Mouse (Mus musculus) frontal cortex, postnatal 25 days (tissue): ENCODE measurements around the gene Pgbd5.

Experiments
- DNase-seq, 2 experiments: peaks; one replicate each; pipeline ENCODE4 v3.0.0; 2022; ENCODE audit warnings: low spot score in 2 of 2

Gene Pgbd5

DNA sequence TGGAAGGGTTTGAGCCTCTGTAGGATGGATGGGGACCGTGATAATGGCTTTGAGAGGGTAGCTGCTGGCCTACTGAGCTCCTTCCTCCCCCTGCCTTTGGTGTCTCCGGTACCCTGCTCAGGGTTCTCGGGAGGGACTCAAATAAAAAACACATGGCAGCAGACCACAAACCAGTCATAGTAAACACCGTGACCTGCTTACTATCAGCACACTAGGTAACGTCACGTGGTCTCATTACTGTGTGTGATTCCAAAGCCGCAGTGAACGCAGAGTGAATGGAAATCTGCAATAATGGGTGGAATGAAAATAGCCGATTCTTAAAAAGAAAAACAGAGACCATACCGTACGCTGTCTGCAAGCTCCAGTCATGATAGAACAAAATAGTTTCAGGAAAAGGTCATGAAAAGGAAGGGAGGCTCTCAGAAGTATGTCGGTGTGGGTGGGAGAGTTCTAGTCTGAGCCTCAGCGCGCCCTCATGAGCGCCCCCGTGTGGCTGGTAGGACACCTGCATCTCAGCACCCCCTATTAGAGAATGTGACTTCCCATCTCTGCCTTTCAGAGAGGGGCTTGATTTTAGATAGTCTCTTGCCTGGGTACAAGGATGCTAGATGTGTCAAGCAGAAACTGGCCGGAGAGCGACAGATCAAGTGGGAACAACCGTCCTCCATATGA lies 92.5 kb downstream of the Pgbd5 start:
- peak in 1 of 2 experiments; percentile 50 for DNase-seq

DNA sequence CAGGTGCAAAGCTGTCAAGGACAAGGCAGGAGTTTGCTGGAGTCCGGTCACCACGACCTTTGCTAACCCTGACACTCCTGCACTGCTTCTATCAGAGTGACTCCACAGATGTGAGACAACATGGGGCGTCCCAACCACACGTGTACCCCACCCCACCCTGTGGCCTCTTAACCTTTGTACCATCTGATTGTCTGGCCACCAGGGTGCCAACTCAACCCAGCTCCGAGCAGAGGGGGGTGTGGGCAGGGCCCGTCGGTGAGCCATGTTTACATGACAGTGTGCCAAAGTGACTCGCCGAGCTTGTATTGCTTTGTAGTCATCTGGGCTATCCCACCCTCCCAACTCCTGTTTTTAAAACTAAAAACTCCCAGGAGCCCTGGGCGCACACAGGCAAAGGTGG lies 94.4 kb downstream of the Pgbd5 start:
- DNase-seq, result no peak

DNA sequence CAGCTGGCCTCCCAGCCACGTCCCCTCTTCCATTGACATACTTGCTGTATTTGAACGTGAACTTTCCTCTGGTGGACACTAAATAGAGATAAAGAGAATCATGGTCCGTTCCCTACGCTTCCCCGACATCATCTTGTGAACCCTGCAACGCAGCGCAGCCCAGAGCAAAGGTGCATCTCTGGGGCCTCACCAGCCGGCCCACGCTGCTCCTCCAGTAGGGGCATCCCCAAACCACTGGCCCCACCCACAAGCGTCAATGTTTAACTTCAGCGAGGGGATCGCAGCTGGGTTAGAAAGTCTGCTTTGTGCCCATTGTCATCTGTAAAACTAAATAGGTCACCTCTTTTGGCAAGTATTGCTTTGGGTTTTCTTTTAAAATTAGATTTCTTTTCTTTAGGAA lies 95.5 kb downstream of the Pgbd5 start:
- no peak for DNase-seq

DNA sequence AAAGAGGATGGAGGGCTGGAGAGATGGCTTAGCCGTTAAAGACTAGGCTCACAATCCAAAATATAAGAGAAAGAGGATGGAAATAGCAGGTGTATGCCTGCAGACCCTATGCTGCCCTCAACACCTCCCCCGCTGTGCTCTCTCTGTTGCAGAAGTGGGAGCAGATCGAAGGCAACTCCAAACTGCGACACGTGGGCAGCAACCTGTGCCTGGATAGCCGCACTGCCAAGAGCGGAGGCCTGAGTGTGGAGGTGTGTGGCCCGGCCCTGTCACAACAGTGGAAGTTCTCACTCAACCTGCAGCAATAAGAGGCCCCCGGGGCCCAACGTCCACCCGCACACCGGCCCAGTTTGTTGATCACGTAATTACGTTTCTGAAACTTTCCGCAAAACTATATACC lies 96.3 kb downstream of the Pgbd5 start:
- DNase-seq, result no peak

DNA sequence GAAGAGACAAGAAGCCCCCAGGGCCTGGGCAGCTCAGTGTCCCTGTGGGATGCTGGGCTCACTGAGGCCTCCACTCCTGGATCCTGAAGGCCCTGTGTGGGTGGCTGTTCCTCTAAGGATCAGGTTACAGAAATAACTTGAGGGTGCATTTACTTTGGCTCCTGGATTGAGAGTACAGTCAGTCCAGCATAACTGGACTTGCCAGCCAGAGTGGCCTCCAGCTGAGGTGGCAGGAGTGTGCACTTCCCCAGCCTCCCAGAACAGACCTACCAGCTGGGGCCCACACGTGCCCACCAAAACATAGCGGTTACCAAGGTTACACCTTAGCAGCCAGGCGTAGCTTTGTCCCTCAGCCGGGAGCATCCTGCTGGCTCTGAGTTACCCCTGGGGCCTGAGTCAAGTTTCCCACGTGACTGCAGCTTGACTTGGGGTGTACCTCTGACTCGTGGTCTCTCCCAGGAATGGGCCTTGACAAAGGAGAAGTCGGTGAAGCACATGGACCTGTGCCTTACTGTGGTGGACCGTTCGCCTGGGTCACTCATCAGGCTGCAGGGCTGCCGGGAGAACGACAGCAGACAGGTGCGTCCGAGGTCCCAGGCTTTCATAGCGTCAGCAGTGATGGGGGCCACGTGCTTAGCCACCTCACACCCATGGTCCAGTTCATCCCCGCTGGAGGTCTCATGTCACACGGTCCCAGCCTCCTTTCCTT lies 98.9 kb downstream of the Pgbd5 start:
- DNase-seq, result no peak

DNA sequence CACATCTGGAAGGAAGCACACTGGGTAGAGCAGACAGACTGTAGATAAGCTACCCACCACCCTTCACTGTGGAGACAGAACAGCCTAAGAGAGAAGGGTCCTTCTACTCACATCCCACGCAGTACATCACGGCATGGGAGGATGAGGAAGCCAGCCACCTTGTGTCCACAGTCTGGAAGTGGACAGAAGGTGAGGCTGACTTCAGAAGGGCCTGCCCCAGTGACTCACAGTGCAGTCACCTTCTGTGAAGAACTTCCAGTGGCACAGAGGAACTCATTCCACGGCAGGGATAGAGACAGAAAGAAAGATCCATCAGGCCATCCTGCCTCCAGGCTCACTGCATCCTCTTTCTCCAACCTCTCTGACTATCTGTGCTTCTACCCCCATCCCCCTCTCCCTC lies 99.7 kb downstream of the Pgbd5 start:
- no peak for DNase-seq

DNA sequence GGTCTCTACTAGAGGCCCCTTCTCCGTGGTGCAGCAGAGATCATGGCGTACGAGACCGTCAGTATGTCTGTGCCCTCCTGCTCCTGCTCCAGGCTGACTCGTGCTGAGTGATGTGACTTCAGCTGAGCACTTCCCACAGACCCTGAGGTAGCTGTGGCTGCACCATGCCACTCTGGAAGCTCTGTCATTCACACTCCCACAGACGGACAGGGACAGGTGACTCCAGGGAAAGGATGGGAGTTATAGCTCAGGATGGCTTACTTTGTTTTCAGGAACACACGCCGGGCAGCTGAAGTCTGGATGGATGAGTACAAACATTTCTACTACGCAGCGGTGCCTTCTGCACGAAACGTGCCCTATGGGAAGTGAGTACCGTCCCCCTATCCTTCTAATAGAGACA lies 103.2 kb downstream of the Pgbd5 start:
- no peak for DNase-seq

DNA sequence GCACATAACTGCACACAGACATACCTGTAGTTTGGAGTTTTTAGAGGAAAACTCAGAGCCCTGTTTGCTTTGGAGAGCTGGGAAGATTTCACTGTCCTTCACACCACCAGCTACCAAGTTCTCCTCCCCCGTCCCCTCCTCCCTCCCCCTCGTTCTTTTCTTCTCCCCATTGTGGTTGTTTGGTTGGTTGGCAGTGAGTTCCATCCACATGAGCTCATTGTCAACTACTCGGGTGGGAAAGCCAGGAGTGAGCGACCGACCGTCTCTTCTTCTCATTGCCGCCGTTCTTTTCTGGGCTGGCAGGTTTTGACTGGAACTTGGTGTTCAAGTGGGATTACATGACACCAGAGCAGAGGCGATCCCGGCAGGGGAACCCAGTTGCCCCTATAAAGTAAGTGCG lies 107.8 kb downstream of the Pgbd5 start:
- no peak for DNase-seq

DNA sequence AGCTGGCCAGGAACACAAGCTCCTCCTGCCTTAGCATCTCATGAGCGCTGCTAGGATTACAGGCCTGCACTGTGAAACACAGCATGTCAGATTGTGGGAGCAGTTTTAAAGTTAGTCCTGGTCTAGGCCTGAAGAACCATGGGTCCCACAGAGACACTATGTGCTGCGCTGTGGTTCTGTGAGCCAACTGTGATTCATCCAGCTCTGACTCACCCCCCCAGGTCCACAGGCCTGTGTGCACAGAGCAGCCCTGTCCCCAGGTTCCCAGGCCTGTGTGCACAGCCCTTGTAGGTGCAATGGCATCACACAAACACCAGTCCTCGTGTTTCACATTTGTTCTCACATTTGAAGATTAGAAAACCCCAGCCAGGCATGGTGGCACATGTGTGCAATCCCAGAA lies 108.4 kb downstream of the Pgbd5 start:
- no peak for DNase-seq

DNA sequence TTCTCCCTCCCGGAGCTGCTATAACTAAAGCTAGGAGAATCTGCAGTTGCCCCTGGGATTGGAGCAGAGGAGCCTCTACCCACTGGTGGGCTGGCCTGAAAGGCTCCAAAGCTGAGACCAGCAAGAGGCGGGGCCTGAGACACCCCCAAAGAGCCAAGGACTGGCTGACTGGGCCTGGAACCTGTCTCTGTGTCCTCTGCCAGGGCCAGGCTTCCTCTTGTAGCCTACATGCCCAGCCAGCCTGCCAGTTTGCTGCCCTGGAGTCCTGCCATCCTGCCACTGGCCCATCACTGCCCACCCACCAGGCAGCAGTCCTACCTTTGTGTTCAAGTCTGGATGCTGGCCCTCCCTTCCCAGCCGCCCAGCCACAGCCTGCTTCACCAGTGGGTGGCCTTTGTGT lies 109.0 kb downstream of the Pgbd5 start:
- no peak for DNase-seq

DNA sequence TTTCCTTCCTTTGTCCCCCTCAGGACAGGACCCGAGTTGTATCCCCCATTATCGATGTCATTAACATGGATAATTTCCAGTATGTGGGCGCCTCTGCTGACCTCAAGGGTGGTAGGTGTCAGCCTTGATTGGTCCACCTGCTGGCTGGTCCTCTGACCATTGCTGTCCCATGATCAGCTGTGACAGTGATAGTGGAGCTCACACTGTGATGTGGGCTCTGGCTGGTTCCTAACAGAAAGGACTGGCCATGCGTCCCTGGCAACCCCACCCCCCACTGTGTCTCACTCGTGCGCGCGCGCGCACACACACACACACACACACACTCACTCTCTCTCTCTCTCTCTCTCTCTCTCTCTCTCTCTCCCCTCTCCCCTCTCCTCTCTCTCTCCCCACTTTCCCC lies 109.8 kb downstream of the Pgbd5 start:
- DNase-seq, result no peak

DNA sequence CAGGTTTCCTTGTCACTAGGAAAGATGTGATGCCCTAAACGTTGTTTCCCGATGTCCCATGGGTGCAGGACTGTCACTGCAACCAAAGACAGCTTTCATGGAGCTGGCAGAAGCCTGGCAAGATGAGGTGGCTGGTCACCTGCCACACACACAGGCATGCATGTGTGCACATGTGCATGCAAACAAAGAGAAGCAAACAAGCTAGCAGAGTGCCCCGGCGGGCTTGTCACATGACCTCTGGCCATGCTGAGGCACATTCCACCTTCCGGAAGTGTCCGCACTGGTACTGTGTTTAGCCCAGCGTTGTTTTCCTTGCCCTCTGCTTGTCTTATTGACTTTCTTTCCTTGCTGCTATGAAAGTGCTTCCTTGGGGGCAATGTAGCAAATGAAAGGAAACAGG lies 111.2 kb downstream of the Pgbd5 start:
- DNase-seq, result no peak

DNA sequence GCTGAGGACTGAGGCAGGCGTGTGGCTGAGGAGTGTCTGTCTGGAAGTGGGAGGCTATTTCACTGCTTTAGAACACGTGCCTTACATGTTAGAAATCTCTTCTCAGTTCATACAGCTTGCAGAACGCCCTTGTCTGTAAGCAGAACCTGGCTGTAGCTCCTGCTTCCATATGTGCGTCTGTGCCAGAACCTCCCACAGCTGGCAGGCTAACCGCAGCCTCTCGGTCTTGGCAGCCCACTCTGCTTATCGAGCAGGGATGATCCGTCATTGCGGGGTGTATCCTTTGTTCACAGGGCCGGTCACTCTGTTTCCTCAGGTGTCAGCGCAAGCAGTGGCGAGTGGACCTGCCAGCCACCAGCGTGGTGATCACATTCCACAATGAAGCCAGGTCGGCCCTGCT lies 116.1 kb downstream of the Pgbd5 start:
- no peak for DNase-seq

DNA sequence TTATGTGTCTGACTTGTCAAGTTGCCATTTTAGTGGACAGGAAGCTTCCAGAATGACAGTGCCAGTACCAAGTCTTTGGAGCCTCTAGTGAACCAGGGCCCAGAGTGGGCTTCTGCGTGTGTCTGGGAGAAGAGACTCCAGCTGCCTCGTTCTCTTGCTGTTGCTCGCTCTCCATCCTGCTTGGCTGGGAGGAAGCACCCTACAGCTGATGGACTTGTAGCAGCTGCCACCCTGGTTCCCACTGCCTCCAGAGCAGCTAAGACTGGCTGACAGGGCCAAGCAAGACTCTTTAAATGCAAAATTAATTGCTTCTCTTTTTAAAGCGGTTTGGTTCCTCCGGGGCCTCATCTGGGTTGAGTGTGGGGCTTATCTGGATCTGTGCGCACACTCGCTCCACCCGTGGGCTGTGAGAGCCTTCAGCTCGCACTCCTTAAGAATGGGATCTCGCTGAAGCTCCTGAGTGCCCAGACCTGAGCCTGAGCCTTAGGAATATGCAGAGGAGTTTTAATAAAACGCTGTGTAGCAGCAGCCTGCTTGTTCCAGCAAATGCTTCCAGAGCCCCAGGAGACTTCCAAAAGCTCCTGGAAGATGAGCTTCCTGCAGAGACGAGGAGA lies 118.1 kb downstream of the Pgbd5 start:
- no peak for DNase-seq

DNA sequence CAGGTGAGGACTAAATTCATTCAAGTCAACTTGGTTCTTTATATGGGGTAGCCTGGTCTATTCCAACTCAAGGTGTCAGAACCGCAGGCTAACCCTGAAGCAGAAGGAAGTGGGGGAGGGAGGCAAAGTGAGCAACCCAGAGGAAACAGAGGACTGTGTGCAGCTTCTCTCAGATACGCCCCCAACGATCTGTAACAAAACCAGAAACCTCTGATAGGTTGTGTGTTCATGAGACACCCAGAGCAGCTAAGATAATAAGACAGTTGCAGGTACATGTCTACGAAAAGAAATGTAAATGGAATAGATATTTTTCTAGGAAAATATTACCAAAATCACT lies 120.2 kb downstream of the Pgbd5 start:
- no peak for DNase-seq
